ENCODE assay signal across 22 mouse cellular contexts in the genomic region with DNA sequence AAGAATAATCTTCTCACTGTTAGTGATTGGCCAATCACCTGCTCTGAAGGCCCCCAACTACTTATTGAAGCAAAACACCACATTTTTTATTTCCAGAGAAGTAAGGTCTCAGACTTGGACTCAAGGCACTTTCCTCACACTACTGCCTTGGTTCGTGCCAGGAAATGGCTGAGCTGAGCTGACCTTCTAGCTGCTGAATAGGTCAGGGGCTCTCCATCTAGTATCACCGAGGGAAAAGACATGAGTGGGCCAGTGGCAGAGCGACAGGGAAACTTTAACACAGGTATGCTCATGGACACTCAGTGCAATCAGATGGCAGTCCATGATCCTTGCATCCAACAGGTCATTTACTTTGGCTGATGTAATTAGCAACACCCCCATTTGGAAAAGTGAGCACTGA.
A peak's percentile ranks its signal among the peaks of the same experiment; 100 is the strongest.
DNase-seq lines count a peak whose midpoint lies in the region; ATAC-seq and TF ChIP-seq lines count a peak whose summit lies in the region.
"Had no signal": no experiment of that assay in that cellular context is flagged by ENCODE, and none has a peak within 500 bp of the region (broad histone marks: within the 10 kb centered on the region; RNA-seq: fewer than 3 reads in every experiment).

No protein-coding gene starts in this region.

- 0 out of 2 replicates have a peak overlapping the region, but pooled peaks have one; percentile 23 for H3K27ac ChIP-seq in heart, embryonic 10.5 days
- H3K27ac ChIP-seq in heart, embryonic 15.5 days: peak overlapping the region; percentile 57; the same call in 1 of the 2 replicates
- H3K27ac ChIP-seq in embryonic facial prominence, embryonic 10.5 days (replicated peaks): 0 out of 2 replicates have a peak overlapping the region, but pooled peaks have one; percentile 32
- peak overlapping the region; percentile 52; the same call in 1 of the 2 replicates for H3K27ac ChIP-seq in embryonic facial prominence, embryonic 13.5 days
- H3K27ac ChIP-seq in midbrain, postnatal 0 days (ENCODE audit: low read depth, low read length): no peak overlapping the region
- no peak overlapping the region for H3K27ac ChIP-seq in hindbrain, embryonic 14.5 days
- H3K27ac ChIP-seq: forebrain, embryonic 10.5 days; forebrain, embryonic 12.5 days had no signal

- H3K9me3 ChIP-seq in heart, embryonic 10.5 days: no peaks in the 10 kb centered on the region
- no peaks in the 10 kb centered on the region for H3K9me3 ChIP-seq in heart, embryonic 15.5 days (replicated peaks)
- no peaks in the 10 kb centered on the region for H3K9me3 ChIP-seq in embryonic facial prominence, embryonic 10.5 days
- no peaks in the 10 kb centered on the region for H3K9me3 ChIP-seq in embryonic facial prominence, embryonic 13.5 days
- no peaks in the 10 kb centered on the region for H3K9me3 ChIP-seq in midbrain, postnatal 0 days (ENCODE audit: low read length)
- H3K9me3 ChIP-seq in hindbrain, embryonic 14.5 days (ENCODE audit: control insufficient read depth, low read length): no peaks in the 10 kb centered on the region
- H3K9me3 ChIP-seq: embryonic facial prominence, embryonic 15.5 days; forebrain, embryonic 10.5 days; forebrain, embryonic 12.5 days had no signal

- TF ChIP-seq CTCF in midbrain, postnatal 0 days (IDR thresholded peaks at IDR 0.05): no peak

- H3K4me3 ChIP-seq in heart, embryonic 10.5 days: no peak overlapping the region
- H3K4me3 ChIP-seq in heart, embryonic 15.5 days: no peak overlapping the region
- no peak overlapping the region for H3K4me3 ChIP-seq in embryonic facial prominence, embryonic 10.5 days
- no peak overlapping the region for H3K4me3 ChIP-seq in embryonic facial prominence, embryonic 13.5 days
- no peak overlapping the region for H3K4me3 ChIP-seq in midbrain, postnatal 0 days (ENCODE audit: low read depth, low read length)
- H3K4me3 ChIP-seq in hindbrain, embryonic 14.5 days (replicated peaks; ENCODE audit: low read length): no peak overlapping the region
- H3K4me3 ChIP-seq: embryonic facial prominence, embryonic 15.5 days; erythroblast, embryonic 14.5 days; forebrain, embryonic 10.5 days; forebrain, embryonic 12.5 days had no signal

- peaks cover 38% of the 10 kb centered on the region for H3K4me1 ChIP-seq in heart, embryonic 10.5 days
- peaks cover 33% of the 10 kb centered on the region for H3K4me1 ChIP-seq in heart, embryonic 15.5 days (replicated peaks)
- H3K4me1 ChIP-seq in embryonic facial prominence, embryonic 10.5 days: peaks cover 38% of the 10 kb centered on the region
- H3K4me1 ChIP-seq in embryonic facial prominence, embryonic 13.5 days: peaks cover 31% of the 10 kb centered on the region
- H3K4me1 ChIP-seq in midbrain, postnatal 0 days (ENCODE audit: insufficient read depth, low read length): no peaks in the 10 kb centered on the region
- peaks cover 10% of the 10 kb centered on the region for H3K4me1 ChIP-seq in hindbrain, embryonic 14.5 days (replicated peaks; ENCODE audit: control insufficient read depth, insufficient read depth, low read length)

- ATAC-seq in heart, embryonic 15.5 days (replicated peaks; ENCODE audit: insufficient number of reproducible peaks, insufficient read depth, low FRiP score, low read depth): no peak
- ATAC-seq in embryonic facial prominence, embryonic 13.5 days (ENCODE audit: insufficient number of reproducible peaks, insufficient read depth, low FRiP score, low TSS enrichment, low read depth): no peak
- no peak for ATAC-seq in midbrain, postnatal 0 days (ENCODE audit: low FRiP score)
- ATAC-seq in hindbrain, embryonic 14.5 days (ENCODE audit: low FRiP score): no peak
- ATAC-seq: activated CD4-positive, CD25-positive, alpha-beta regulatory T cell, adult 4 months; forebrain, embryonic 14.5 days; forebrain, embryonic 16.5 days; Patski had no signal

- no peak overlapping the region for H3K9ac ChIP-seq in heart, embryonic 15.5 days
- no peak overlapping the region for H3K9ac ChIP-seq in embryonic facial prominence, embryonic 13.5 days
- no peak overlapping the region for H3K9ac ChIP-seq in midbrain, postnatal 0 days (replicated peaks; ENCODE audit: low read length, poor library complexity, severe bottlenecking)
- no peak overlapping the region for H3K9ac ChIP-seq in hindbrain, embryonic 14.5 days
- H3K9ac ChIP-seq: embryonic facial prominence, embryonic 15.5 days; forebrain, embryonic 12.5 days had no signal

- 0 out of 2 replicates have a peak, but pooled peaks cover under 1% of the 10 kb centered on the region for H3K27me3 ChIP-seq in heart, embryonic 10.5 days (ENCODE audit: insufficient read depth, poor library complexity, severe bottlenecking)
- no peaks in the 10 kb centered on the region for H3K27me3 ChIP-seq in heart, embryonic 15.5 days
- H3K27me3 ChIP-seq in embryonic facial prominence, embryonic 10.5 days (replicated peaks; ENCODE audit: low read depth, poor library complexity, severe bottlenecking): peaks cover 20% of the 10 kb centered on the region; the same call in 1 of the 2 replicates
- peaks cover 19% of the 10 kb centered on the region for H3K27me3 ChIP-seq in embryonic facial prominence, embryonic 13.5 days
- H3K27me3 ChIP-seq in midbrain, postnatal 0 days (ENCODE audit: insufficient read depth, low read length): no peaks in the 10 kb centered on the region
- H3K27me3 ChIP-seq in hindbrain, embryonic 14.5 days (ENCODE audit: control insufficient read depth, insufficient read depth, low read length): no peaks in the 10 kb centered on the region
- H3K27me3 ChIP-seq: forebrain, embryonic 12.5 days; Patski had no signal

- DNase-seq in heart, embryonic 10.5 days (ENCODE audit: low spot score): peak; percentile 66
- DNase-seq in heart, adult 9 months (ENCODE audit: low spot score in 2 of 2): no peak
- DNase-seq in heart, adult 18-20 months: no peak
- DNase-seq in embryonic facial prominence, embryonic 10.5 days (ENCODE audit: low spot score): no peak
- no peak for DNase-seq in midbrain, postnatal 0 days (ENCODE audit: low spot score)
- no peak for DNase-seq in hindbrain, embryonic 14.5 days (ENCODE audit: low spot score)
- DNase-seq: adrenal gland, adult 8-10 months; adrenal gland, postnatal 36 days; cerebellum, adult 11-12 months; cerebellum, adult 2 months; cerebellum, adult 9-10 months; cerebellum, postnatal 25 days had no signal

- no peaks in the 10 kb centered on the region for H3K36me3 ChIP-seq in heart, embryonic 10.5 days
- no peaks in the 10 kb centered on the region for H3K36me3 ChIP-seq in heart, embryonic 15.5 days
- H3K36me3 ChIP-seq in embryonic facial prominence, embryonic 10.5 days (replicated peaks): no peaks in the 10 kb centered on the region
- H3K36me3 ChIP-seq in embryonic facial prominence, embryonic 13.5 days: no peaks in the 10 kb centered on the region
- H3K36me3 ChIP-seq in midbrain, postnatal 0 days (ENCODE audit: insufficient read depth, low read length): no peaks in the 10 kb centered on the region
- no peaks in the 10 kb centered on the region for H3K36me3 ChIP-seq in hindbrain, embryonic 14.5 days (replicated peaks; ENCODE audit: control insufficient read depth, insufficient read depth)
- H3K36me3 ChIP-seq: embryonic facial prominence, embryonic 15.5 days; forebrain, embryonic 10.5 days; forebrain, embryonic 12.5 days had no signal

- H3K4me2 ChIP-seq in heart, embryonic 15.5 days: no peak overlapping the region
- no peak overlapping the region for H3K4me2 ChIP-seq in embryonic facial prominence, embryonic 13.5 days
- no peak overlapping the region for H3K4me2 ChIP-seq in midbrain, postnatal 0 days (ENCODE audit: low read depth, low read length, poor library complexity, severe bottlenecking)
- H3K4me2 ChIP-seq in hindbrain, embryonic 14.5 days (replicated peaks): no peak overlapping the region
- H3K4me2 ChIP-seq: embryonic facial prominence, embryonic 15.5 days; forebrain, embryonic 12.5 days had no signal

- 81% methylated on average over 3 of the region's 3 CpGs for WGBS in heart, embryonic 10.5 days
- WGBS in heart, embryonic 15.5 days: 72% methylated on average over 3 of the region's 3 CpGs
- 84% methylated on average over 3 of the region's 3 CpGs for WGBS in embryonic facial prominence, embryonic 10.5 days
- WGBS in embryonic facial prominence, embryonic 13.5 days: 85% methylated on average over 3 of the region's 3 CpGs
- WGBS in midbrain, postnatal 0 days: 89% methylated on average over 3 of the region's 3 CpGs
- WGBS in hindbrain, embryonic 14.5 days: 94% methylated on average over 3 of the region's 3 CpGs

Comparison
In these comparisons a context has a peak if more than half of its experiments do, and no peak if none do; other contexts are left out.
1. H3K27ac ChIP-seq: peak in heart, embryonic 10.5 days (single experiment), heart, embryonic 15.5 days (single experiment), embryonic facial prominence, embryonic 10.5 days (single experiment) and embryonic facial prominence, embryonic 13.5 days (single experiment); none in midbrain, postnatal 0 days (single experiment) and hindbrain, embryonic 14.5 days (single experiment).